ENCODE assay signal across 9 mouse cellular contexts in the genomic region with DNA sequence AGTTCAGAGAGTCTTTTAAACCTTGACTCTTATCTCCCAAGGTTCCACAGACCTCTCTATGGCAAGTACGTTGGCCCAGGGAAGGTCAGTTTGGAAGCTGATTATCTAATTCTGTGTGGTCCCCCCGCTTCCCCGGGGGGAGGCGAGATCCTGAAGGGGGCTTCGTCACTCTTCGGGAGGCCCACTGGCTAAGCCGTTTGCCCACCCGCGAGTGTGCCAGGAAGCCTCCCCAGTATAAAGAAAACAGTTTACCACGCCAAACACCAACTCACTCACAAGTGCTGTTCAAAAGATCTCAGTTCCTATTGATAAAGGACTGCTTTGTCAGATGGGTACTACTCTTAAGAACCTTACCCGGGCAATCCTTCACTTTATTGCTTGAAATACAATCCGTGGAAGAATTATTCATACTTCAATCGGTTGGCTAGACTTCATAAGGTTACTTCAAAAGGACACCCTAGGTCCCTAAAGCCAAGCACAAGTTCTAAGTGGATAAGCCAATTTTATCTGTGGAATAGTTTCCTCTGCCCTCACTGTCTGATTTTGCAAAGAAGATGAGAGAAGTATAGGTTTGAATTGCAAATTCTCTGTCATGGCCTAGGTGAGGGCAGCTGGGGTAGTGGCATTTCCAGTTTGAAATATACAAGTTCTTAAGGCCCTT.
A peak's percentile ranks its signal among the peaks of the same experiment; 100 is the strongest.
DNase-seq lines count a peak whose midpoint lies in the region; ATAC-seq lines count a peak whose summit lies in the region.
"Had no signal": no experiment of that assay in that cellular context is flagged by ENCODE, and none has a peak within 500 bp of the region (broad histone marks: within the 10 kb centered on the region; RNA-seq: fewer than 3 reads in every experiment).

No protein-coding gene starts in this region.

- H3K9me3 ChIP-seq in kidney, embryonic 15.5 days (replicated peaks) = no peaks in the 10 kb centered on the region
- no peaks in the 10 kb centered on the region for H3K9me3 ChIP-seq in embryonic facial prominence, embryonic 12.5 days
- H3K9me3 ChIP-seq in hindbrain, embryonic 16.5 days (ENCODE audit: control insufficient read depth, low read length) = no peaks in the 10 kb centered on the region
- H3K9me3 ChIP-seq in midbrain, embryonic 15.5 days = no peaks in the 10 kb centered on the region

- H3K4me2 ChIP-seq in kidney, embryonic 15.5 days = peak overlapping the region; percentile 95
- H3K4me2 ChIP-seq in embryonic facial prominence, embryonic 12.5 days (replicated peaks) = peak overlapping the region; percentile 86
- H3K4me2 ChIP-seq in hindbrain, embryonic 16.5 days (ENCODE audit: low read length) = peak overlapping the region; percentile 95
- H3K4me2 ChIP-seq in midbrain, embryonic 15.5 days = peak overlapping the region; percentile 83

- no peaks in the 10 kb centered on the region for H3K27me3 ChIP-seq in kidney, embryonic 15.5 days
- 0 out of 2 replicates have a peak, but pooled peaks cover 5% of the 10 kb centered on the region for H3K27me3 ChIP-seq in embryonic facial prominence, embryonic 12.5 days
- H3K27me3 ChIP-seq in hindbrain, embryonic 16.5 days (replicated peaks; ENCODE audit: control insufficient read depth, insufficient read depth, low read length) = no peaks in the 10 kb centered on the region
- no peaks in the 10 kb centered on the region for H3K27me3 ChIP-seq in midbrain, embryonic 15.5 days (replicated peaks)
- H3K27me3 ChIP-seq: Patski had no signal

- H3K4me1 ChIP-seq in kidney, embryonic 15.5 days = peaks cover 44% of the 10 kb centered on the region
- peaks cover 10% of the 10 kb centered on the region; the same call in 1 of the 2 replicates for H3K4me1 ChIP-seq in embryonic facial prominence, embryonic 12.5 days
- H3K4me1 ChIP-seq in hindbrain, embryonic 16.5 days (ENCODE audit: control insufficient read depth, insufficient read depth, low read depth, low read length) = peaks cover 7% of the 10 kb centered on the region
- peaks cover 15% of the 10 kb centered on the region for H3K4me1 ChIP-seq in midbrain, embryonic 15.5 days

- ATAC-seq in kidney, embryonic 15.5 days (replicated peaks; ENCODE audit: low FRiP score) = no peak
- no peak for ATAC-seq in embryonic facial prominence, embryonic 12.5 days (ENCODE audit: insufficient number of reproducible peaks, insufficient read depth, low FRiP score, low TSS enrichment)
- ATAC-seq in hindbrain, embryonic 16.5 days = no peak
- ATAC-seq in midbrain, embryonic 15.5 days (replicated peaks) = no peak

- H3K4me3 ChIP-seq in kidney, embryonic 15.5 days (replicated peaks) = peak overlapping the region; percentile 77
- H3K4me3 ChIP-seq in embryonic facial prominence, embryonic 12.5 days = peak overlapping the region; percentile 61
- peak overlapping the region; percentile 62 for H3K4me3 ChIP-seq in hindbrain, embryonic 16.5 days (ENCODE audit: low read length)
- peak overlapping the region; percentile 52 for H3K4me3 ChIP-seq in midbrain, embryonic 15.5 days

- H3K27ac ChIP-seq in kidney, embryonic 15.5 days = no peak overlapping the region
- no peak overlapping the region for H3K27ac ChIP-seq in embryonic facial prominence, embryonic 12.5 days
- no peak overlapping the region for H3K27ac ChIP-seq in hindbrain, embryonic 16.5 days (ENCODE audit: low read depth, low read length)
- no peak overlapping the region for H3K27ac ChIP-seq in midbrain, embryonic 15.5 days

- no peak for DNase-seq in kidney, postnatal 25 days
- no peak for DNase-seq in cerebellum, postnatal 36 days
- no peak for DNase-seq in Muller cell, postnatal 12 days (ENCODE audit: inconsistent ontology term)
- no peak for DNase-seq in gastrocnemius, postnatal 25 days

- no peaks in the 10 kb centered on the region for H3K36me3 ChIP-seq in kidney, embryonic 15.5 days
- no peaks in the 10 kb centered on the region for H3K36me3 ChIP-seq in embryonic facial prominence, embryonic 12.5 days
- no peaks in the 10 kb centered on the region for H3K36me3 ChIP-seq in hindbrain, embryonic 16.5 days (ENCODE audit: control insufficient read depth, insufficient read depth, low read length)
- H3K36me3 ChIP-seq in midbrain, embryonic 15.5 days (replicated peaks) = no peaks in the 10 kb centered on the region

- WGBS in kidney, embryonic 15.5 days = 15% methylated on average over 13 of the region's 13 CpGs
- WGBS in embryonic facial prominence, embryonic 12.5 days = 7% methylated on average over 13 of the region's 13 CpGs
- 9% methylated on average over 13 of the region's 13 CpGs for WGBS in hindbrain, embryonic 16.5 days
- 4% methylated on average over 13 of the region's 13 CpGs for WGBS in midbrain, embryonic 15.5 days

- H3K9ac ChIP-seq in kidney, embryonic 15.5 days = no peak overlapping the region
- H3K9ac ChIP-seq in embryonic facial prominence, embryonic 12.5 days = no peak overlapping the region
- no peak overlapping the region for H3K9ac ChIP-seq in hindbrain, embryonic 16.5 days (ENCODE audit: low read depth, low read length)
- no peak overlapping the region for H3K9ac ChIP-seq in midbrain, embryonic 15.5 days
